In genomic region chr13:71582486-71582885, GRCm38 (mm10) we compare ENCODE assay signal across 32 mouse cellular contexts.
DNase-seq lines count a peak whose midpoint lies in the region; ATAC-seq and TF ChIP-seq lines count a peak whose summit lies in the region.
"Had no signal": no experiment of that assay in that cellular context is flagged by ENCODE, and none has a peak within 500 bp of the region (broad histone marks: within the 10 kb centered on the region; RNA-seq: fewer than 3 reads in every experiment).

No protein-coding gene starts in this region.

- H3K9me3 ChIP-seq in kidney, embryonic 14.5 days (ENCODE audit: control insufficient read depth, low read length) = no peaks in the 10 kb centered on the region
- no peaks in the 10 kb centered on the region for H3K9me3 ChIP-seq in forebrain, embryonic 13.5 days (replicated peaks)
- H3K9me3 ChIP-seq: embryonic facial prominence, embryonic 15.5 days; forebrain, embryonic 10.5 days; heart, embryonic 13.5 days; hindbrain, embryonic 13.5 days; limb, embryonic 10.5 days; liver, embryonic 15.5 days; lung, embryonic 15.5 days; midbrain, embryonic 10.5 days had no signal

- H3K36me3 ChIP-seq in kidney, adult 2 months (ENCODE audit: control insufficient read depth, insufficient read depth, low read length) = no peaks in the 10 kb centered on the region
- H3K36me3 ChIP-seq in kidney, embryonic 14.5 days (ENCODE audit: control insufficient read depth, insufficient read depth, low read length) = no peaks in the 10 kb centered on the region
- no peaks in the 10 kb centered on the region for H3K36me3 ChIP-seq in forebrain, embryonic 13.5 days (ENCODE audit: poor library complexity, severe bottlenecking)
- H3K36me3 ChIP-seq: embryonic facial prominence, embryonic 15.5 days; forebrain, embryonic 10.5 days; heart, embryonic 13.5 days; hindbrain, embryonic 13.5 days; limb, embryonic 10.5 days; liver, embryonic 15.5 days; lung, embryonic 15.5 days; midbrain, embryonic 10.5 days had no signal

- ATAC-seq in kidney, embryonic 14.5 days (ENCODE audit: low FRiP score, low TSS enrichment) = no peak
- ATAC-seq in forebrain, embryonic 13.5 days = no peak
- ATAC-seq: activated CD4-positive, CD25-positive, alpha-beta regulatory T cell, adult 4 months; forebrain, postnatal 0 days; midbrain, embryonic 16.5 days had no signal

- no peak overlapping the region for H3K9ac ChIP-seq in kidney, embryonic 14.5 days (ENCODE audit: low read depth, low read length)
- H3K9ac ChIP-seq in forebrain, embryonic 13.5 days = no peak overlapping the region
- H3K9ac ChIP-seq: embryonic facial prominence, embryonic 15.5 days; forebrain, postnatal 0 days; heart, embryonic 13.5 days; hindbrain, embryonic 13.5 days; liver, embryonic 15.5 days; lung, embryonic 15.5 days had no signal

- H3K4me3 ChIP-seq in kidney, adult 2 months (ENCODE audit: insufficient read depth, low read depth, low read length) = no peak overlapping the region
- H3K4me3 ChIP-seq in kidney, embryonic 14.5 days (ENCODE audit: low read length) = no peak overlapping the region
- no peak overlapping the region for H3K4me3 ChIP-seq in forebrain, embryonic 13.5 days
- H3K4me3 ChIP-seq: embryonic facial prominence, embryonic 15.5 days; forebrain, embryonic 10.5 days; heart, embryonic 13.5 days; hindbrain, embryonic 13.5 days; left cerebral cortex, adult 2 months; limb, embryonic 10.5 days; liver, embryonic 15.5 days; lung, embryonic 15.5 days; midbrain, embryonic 10.5 days; myocyte had no signal

- H3K4me1 ChIP-seq in kidney, adult 2 months (ENCODE audit: control insufficient read depth, insufficient read depth, low read length) = no peaks in the 10 kb centered on the region; the same call in 1 of the 2 replicates
- no peaks in the 10 kb centered on the region for H3K4me1 ChIP-seq in kidney, embryonic 14.5 days (ENCODE audit: control insufficient read depth, insufficient read depth, low read length)
- no peaks in the 10 kb centered on the region for H3K4me1 ChIP-seq in forebrain, embryonic 13.5 days
- H3K4me1 ChIP-seq: embryonic facial prominence, embryonic 15.5 days; forebrain, embryonic 10.5 days; heart, embryonic 13.5 days; hindbrain, embryonic 13.5 days; limb, embryonic 10.5 days; liver, embryonic 15.5 days; lung, embryonic 15.5 days; midbrain, embryonic 10.5 days had no signal

- DNase-seq in adrenal gland, adult 2 months = peak; percentile 8
- no peak for DNase-seq in adrenal gland, postnatal 25 days
- peak; percentile 65 for DNase-seq in kidney, adult 2 months
- DNase-seq in embryo, embryonic 9.5 days (ENCODE audit: extremely low spot score) = peak; percentile 10
- peak; percentile 54 for DNase-seq in mesoderm, embryonic 11.5 days (ENCODE audit: low read depth, low spot score)
- DNase-seq in adrenal gland, postnatal 4 days (ENCODE audit: low spot score in 2 of 2) = no peak
- DNase-seq: adrenal gland, postnatal 10 days; cerebellum, adult 8-10 months; cerebellum, postnatal 36 days; forebrain, postnatal 0 days; gastrocnemius, postnatal 14 days; heart, adult 18-20 months; heart, postnatal 14 days; layer of hippocampus, adult 9-11 months; liver; thymus, adult 18-20 months; thymus, postnatal 36 days had no signal

- no peak overlapping the region for H3K4me2 ChIP-seq in kidney, embryonic 14.5 days (replicated peaks; ENCODE audit: low read depth, low read length)
- H3K4me2 ChIP-seq in forebrain, embryonic 13.5 days = no peak overlapping the region
- H3K4me2 ChIP-seq: embryonic facial prominence, embryonic 15.5 days; heart, embryonic 13.5 days; hindbrain, embryonic 13.5 days; liver, embryonic 15.5 days; lung, embryonic 15.5 days had no signal

- TF ChIP-seq CTCF in kidney, adult 2 months (conservative IDR thresholded peaks at IDR 0.05; ENCODE audit: insufficient read depth, insufficient read length, low read depth, low read length) = no peak

- no peak overlapping the region for H3K27ac ChIP-seq in kidney, adult 2 months (ENCODE audit: insufficient read depth, low read depth, low read length)
- H3K27ac ChIP-seq in kidney, embryonic 14.5 days (ENCODE audit: low read depth, low read length) = no peak overlapping the region
- H3K27ac ChIP-seq in forebrain, embryonic 13.5 days = no peak overlapping the region
- H3K27ac ChIP-seq: embryonic facial prominence, embryonic 15.5 days; forebrain, embryonic 10.5 days; heart, embryonic 13.5 days; hindbrain, embryonic 13.5 days; left cerebral cortex, adult 2 months; limb, embryonic 10.5 days; liver, embryonic 15.5 days; lung, embryonic 15.5 days; macrophage; midbrain, embryonic 10.5 days had no signal

- TF ChIP-seq POLR2A in kidney, adult 2 months (IDR thresholded peaks at IDR 0.05; ENCODE audit: low read depth, low read length) = no peak

- WGBS in kidney, adult 2 months = 28% methylated on average over 4 of the region's 4 CpGs
- 22% methylated on average over 4 of the region's 4 CpGs for WGBS in kidney, embryonic 14.5 days
- 75% methylated on average over 4 of the region's 4 CpGs for WGBS in forebrain, embryonic 13.5 days

- no peaks in the 10 kb centered on the region for H3K27me3 ChIP-seq in kidney, adult 2 months (replicated peaks; ENCODE audit: control insufficient read depth, insufficient read depth, low read length)
- no peaks in the 10 kb centered on the region for H3K27me3 ChIP-seq in kidney, embryonic 14.5 days (ENCODE audit: control insufficient read depth, insufficient read depth, low read length)
- H3K27me3 ChIP-seq in forebrain, embryonic 13.5 days = no peaks in the 10 kb centered on the region
- H3K27me3 ChIP-seq: embryonic facial prominence, embryonic 15.5 days; heart, embryonic 13.5 days; liver, embryonic 15.5 days; lung, embryonic 15.5 days had no signal

Comparison
In these comparisons a context has a peak if more than half of its experiments do, and no peak if none do; other contexts are left out.
1. DNase-seq: peak in adrenal gland, adult 2 months (single experiment), kidney, adult 2 months (single experiment), embryo, embryonic 9.5 days (single experiment) and mesoderm, embryonic 11.5 days (single experiment); none in adrenal gland, postnatal 25 days (single experiment) and adrenal gland, postnatal 4 days (0 of 2).